Mouse (Mus musculus) intestine, postnatal 0 days (tissue): ENCODE results near the gene Gm42417. TPM values are rescaled to one million over a fixed set of nuclear protein-coding genes. Genes with fewer than 3 reads are reported as not detected.
A peak's percentile ranks its signal among the peaks of the same experiment; 100 is the strongest.
"Not testable (repeated sequence)": the region's sequence is repeated elsewhere in the genome, so short reads cannot be mapped to it uniquely, and the experiment has no call there.

Experiments used
- ATAC-seq: fragments of 200-750 bp; cut with Nextera tagmentation; 2 replicates; pipeline ENCODE4 v1.8.0; 2017; ENCODE audit warnings: mild to moderate bottlenecking, moderate TSS enrichment, moderate library complexity
- H3K27ac ChIP-seq: fragments of 300-500 bp; sonication (generic); 2 replicates; pipeline ENCODE4 v1.5.1; 2014; ENCODE audit warnings: mild to moderate bottlenecking, low read depth, low read length, moderate library complexity
- H3K27me3 ChIP-seq: fragments of 300-500 bp; sonication (generic); replicated peaks from 2 replicates; pipeline ENCODE4 v1.6.1; 2014; ENCODE audit warnings: low read length, mixed read lengths; ENCODE audit not compliant: control insufficient read depth, insufficient read depth
- H3K36me3 ChIP-seq: fragments of 300-500 bp; sonication (generic); 2 replicates; pipeline ENCODE4 v1.6.1; 2014; ENCODE audit warnings: mild to moderate bottlenecking, moderate library complexity; ENCODE audit not compliant: control insufficient read depth, insufficient read depth
- H3K4me1 ChIP-seq: fragments of 300-500 bp; sonication (generic); replicated peaks from 2 replicates; pipeline ENCODE4 v1.6.1; 2014; ENCODE audit warnings: antibody characterized with exemption, low read length, mixed read lengths; ENCODE audit not compliant: control insufficient read depth, insufficient read depth
- H3K4me2 ChIP-seq: fragments of 300-500 bp; sonication (generic); replicated peaks from 2 replicates; pipeline ENCODE4 v1.6.1; 2014; ENCODE audit warnings: low read depth, mild to moderate bottlenecking, moderate library complexity
- H3K4me3 ChIP-seq: fragments of 300-500 bp; sonication (generic); 2 replicates; pipeline ENCODE4 v1.5.1; 2014; ENCODE audit warnings: low read depth, low read length
- H3K9ac ChIP-seq: fragments of 300-500 bp; sonication (generic); 2 replicates; pipeline ENCODE4 v1.6.1; 2014; ENCODE audit warnings: mild to moderate bottlenecking, low read depth, low read length
- H3K9me3 ChIP-seq: fragments of 300-500 bp; sonication (generic); 2 replicates; pipeline ENCODE4 v1.6.1; 2016; ENCODE audit warnings: mixed run types; ENCODE audit not compliant: control insufficient read depth
- CTCF ChIP-seq: sonication (generic); IDR thresholded peaks from 2 replicates; pipeline ENCODE4 v1.5.1; 2016; ENCODE audit warnings: low read depth, mild to moderate bottlenecking, control low read depth, antibody characterized with exemption, moderate library complexity
- WGBS: fragments of 180-500 bp; shearing (Covaris S2); extraction: QIAGEN DNeasy Blood & Tissue Kit; methylation state at CpG from one replicate; pipeline ENCODE4 v1.1.7; 2014; 5-methylcytosine and 5-hydroxymethylcytosine counted together
- polyA plus RNA-seq: library from polyadenylated mRNA; unstranded; fragments of >200 nt; fragmentation: Nextera tagmentation; extraction: Ambion mirVana; gene quantifications from 2 replicates; pipeline ENCODE4 v1.2.1, GENCODE M21; 2015

The Gm42417 gene
- polyA plus RNA-seq, 1 experiment from 2014 or later: 0.22 TPM

DNA sequence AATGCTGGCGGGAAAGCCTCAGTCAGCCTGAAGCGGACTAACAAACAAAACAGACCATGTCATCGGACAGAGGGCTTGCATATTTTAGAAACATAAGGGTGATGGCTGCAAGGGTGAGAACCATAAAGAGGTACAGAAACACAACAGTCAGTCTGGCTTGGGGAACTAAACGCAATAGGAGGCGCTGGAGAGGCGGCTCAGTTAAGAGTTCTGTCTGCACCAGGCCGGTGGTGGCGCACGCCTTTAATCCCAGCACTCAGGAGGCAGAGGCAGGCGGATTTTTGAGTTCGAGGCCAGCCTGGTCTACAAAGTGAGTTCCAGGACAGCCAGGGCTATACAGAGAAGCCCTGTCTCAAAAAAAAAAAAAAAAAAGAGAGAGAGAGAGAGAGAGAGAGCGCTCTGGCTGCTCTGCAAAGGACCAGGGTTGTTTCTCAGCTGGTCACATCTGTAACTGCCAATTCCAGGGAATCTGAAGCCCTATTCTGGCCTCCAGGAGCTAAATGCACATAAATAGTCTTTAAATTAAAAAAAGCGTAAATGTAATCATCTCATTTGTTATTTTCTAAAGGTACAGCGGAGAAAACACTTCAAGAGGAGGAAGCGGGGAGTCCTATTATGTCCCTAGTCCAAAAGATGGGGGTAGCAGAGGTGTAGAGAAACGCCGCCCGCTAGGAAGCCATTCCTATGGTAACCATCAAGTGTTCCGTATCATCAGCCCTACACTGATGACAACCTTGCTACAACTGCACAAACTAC, 6.8 kb upstream of the Gm42417 start:
- 66% methylated on average over 19 of the region's 19 CpGs for WGBS
- Histone ChIP-seq H3K4me1 (no peaks in the 10 kb centered on the region), H3K9me3 (no peaks in the 10 kb centered on the region), H3K4me2 (peak overlapping the region; percentile 75), H3K9ac (peak overlapping the region; percentile 64), H3K27ac (no peak overlapping the region), H3K4me3 (peak overlapping the region; percentile 64), H3K36me3 (peaks cover 52% of the 10 kb centered on the region), H3K27me3 (no peaks in the 10 kb centered on the region)
- TF ChIP-seq CTCF: peak; percentile 40
- no peak for ATAC-seq

DNA sequence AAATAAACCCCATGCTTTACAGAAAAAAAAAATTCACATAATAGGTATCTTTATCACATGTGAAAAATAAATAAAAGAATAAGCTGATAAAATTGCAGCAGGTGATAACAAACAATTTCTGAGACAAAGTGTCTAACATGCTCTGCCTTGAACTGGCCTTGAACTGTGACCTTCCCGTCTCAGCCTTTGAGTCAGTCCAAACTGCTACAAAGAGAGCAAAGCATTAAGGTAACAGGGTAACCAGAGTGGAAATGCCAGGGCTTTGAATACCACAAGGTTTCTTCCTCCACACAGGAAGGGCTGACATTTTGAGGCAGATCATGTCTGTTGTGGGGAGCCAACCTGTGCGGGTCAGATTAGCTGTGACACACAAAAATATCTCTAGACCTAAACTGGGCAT, 6.2 kb upstream of the Gm42417 start:
- no peak overlapping the region for H3K4me2 ChIP-seq
- no peak overlapping the region for H3K9ac ChIP-seq
- no peaks in the 10 kb centered on the region for H3K9me3 ChIP-seq
- 73% methylated on average over 2 of the region's 2 CpGs for WGBS
- no peak for TF ChIP-seq CTCF
- no peak overlapping the region for H3K27ac ChIP-seq
- no peaks in the 10 kb centered on the region for H3K4me1 ChIP-seq
- no peak overlapping the region for H3K4me3 ChIP-seq
- ATAC-seq: no peak
- no peaks in the 10 kb centered on the region for H3K27me3 ChIP-seq
- peaks cover 51% of the 10 kb centered on the region for H3K36me3 ChIP-seq

DNA sequence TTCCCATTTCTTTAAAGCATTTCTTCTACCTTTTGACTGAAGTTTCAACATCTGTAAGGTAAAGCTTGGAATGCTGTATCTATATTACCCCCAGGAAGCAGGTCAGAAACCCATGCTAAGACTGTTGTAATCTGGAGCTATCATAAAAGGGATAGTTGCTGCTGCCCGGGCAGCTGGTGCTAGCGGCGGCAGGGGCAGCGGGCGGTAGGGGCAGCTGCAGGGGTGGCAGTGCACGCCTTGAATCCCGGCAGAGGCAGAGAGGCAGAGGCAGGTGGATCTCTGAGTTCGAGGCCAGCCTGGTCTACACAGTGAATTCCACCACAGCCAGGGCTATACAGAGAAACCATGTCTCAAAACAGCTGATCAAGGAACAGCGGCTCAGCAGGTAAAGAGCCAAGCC, 3.7 kb upstream of the Gm42417 start:
- Histone ChIP-seq H3K9me3 (no peaks in the 10 kb centered on the region), H3K27me3 (no peaks in the 10 kb centered on the region), H3K27ac (no peak overlapping the region), H3K4me3 (no peak overlapping the region), H3K4me2 (no peak overlapping the region), H3K4me1 (no peaks in the 10 kb centered on the region), H3K9ac (no peak overlapping the region), H3K36me3 (peaks cover 43% of the 10 kb centered on the region)
- no peak for ATAC-seq
- no peak for TF ChIP-seq CTCF
- WGBS: 78% methylated on average over 9 of the region's 9 CpGs

DNA sequence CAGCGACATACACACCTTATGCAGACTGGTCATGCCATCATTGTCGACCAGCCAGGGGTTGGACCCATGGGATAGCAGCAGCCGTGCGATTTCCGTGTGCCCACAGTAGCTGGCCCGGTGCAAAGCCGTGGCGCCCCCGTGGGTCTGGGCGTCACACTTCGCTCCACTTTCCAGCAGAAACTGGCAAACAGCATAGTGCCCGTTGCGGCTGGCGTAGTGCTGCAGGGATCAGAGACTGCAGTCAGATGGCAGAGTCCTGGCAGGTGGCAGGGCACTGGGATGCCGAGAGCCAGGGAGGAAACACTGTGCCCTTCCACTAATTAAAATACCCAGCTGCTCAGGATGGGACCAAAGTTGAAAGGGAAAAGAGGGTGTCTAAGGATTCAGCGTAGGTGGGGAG, 2.6 kb upstream of the Gm42417 start:
- H3K27ac ChIP-seq: no peak overlapping the region; the same call in 1 of the 2 replicates
- no peak for TF ChIP-seq CTCF
- H3K4me2 ChIP-seq: no peak overlapping the region
- peaks cover 43% of the 10 kb centered on the region for H3K36me3 ChIP-seq
- H3K27me3 ChIP-seq: no peaks in the 10 kb centered on the region
- ATAC-seq: no peak
- no peak overlapping the region for H3K9ac ChIP-seq
- no peak overlapping the region for H3K4me3 ChIP-seq
- 97% methylated on average over 16 of the region's 16 CpGs for WGBS
- no peaks in the 10 kb centered on the region for H3K9me3 ChIP-seq
- H3K4me1 ChIP-seq: no peaks in the 10 kb centered on the region

DNA sequence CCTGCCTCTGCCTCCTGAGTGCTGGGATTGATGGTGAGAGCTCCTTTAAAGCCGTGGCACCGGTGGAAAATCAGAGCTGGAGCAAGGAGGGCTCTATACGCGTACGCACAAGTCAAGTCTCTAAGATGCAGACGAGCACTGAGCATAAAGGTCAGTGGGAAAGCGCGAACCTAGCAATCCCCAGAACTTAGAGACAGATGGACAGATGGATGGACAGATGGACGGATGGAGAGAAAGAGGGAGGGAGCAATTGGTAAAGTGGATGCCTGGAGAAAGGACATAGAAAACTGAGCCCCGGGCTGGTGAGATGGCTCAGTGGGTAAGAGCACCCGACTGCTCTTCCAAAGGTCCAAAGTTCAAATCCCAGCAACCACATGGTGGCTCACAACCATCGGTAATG, 1.6 kb upstream of the Gm42417 start:
- no peak for TF ChIP-seq CTCF
- no peaks in the 10 kb centered on the region for H3K4me1 ChIP-seq
- no peak for ATAC-seq
- H3K27ac ChIP-seq: no peak overlapping the region
- H3K27me3 ChIP-seq: no peaks in the 10 kb centered on the region
- no peak overlapping the region for H3K4me2 ChIP-seq
- no peak overlapping the region for H3K9ac ChIP-seq
- H3K4me3 ChIP-seq: no peak overlapping the region
- H3K36me3 ChIP-seq: peaks cover 46% of the 10 kb centered on the region
- no peaks in the 10 kb centered on the region for H3K9me3 ChIP-seq
- 90% methylated on average over 12 of the region's 12 CpGs for WGBS

DNA sequence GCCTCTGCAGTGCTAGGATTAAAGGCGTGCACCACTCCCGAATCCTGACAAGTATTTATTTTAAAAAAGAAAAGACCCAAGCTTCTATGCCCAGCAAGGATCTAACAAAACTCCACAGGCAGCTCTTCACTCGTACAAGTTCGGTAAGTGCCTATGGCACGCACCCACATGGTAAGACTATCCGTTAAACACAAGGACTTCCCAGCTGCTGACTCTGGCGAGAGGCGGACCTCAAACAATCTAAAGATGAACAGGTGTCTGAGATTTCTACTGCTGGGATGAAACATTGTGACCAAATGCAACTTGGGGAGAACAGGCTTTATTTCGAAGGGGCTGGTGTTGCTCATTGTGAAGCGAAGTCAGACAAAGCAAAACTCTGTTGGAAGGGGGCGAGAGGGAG, 903 bp upstream of the Gm42417 start:
- Histone ChIP-seq H3K27me3 (no peaks in the 10 kb centered on the region), H3K9me3 (no peaks in the 10 kb centered on the region), H3K27ac (no peak overlapping the region), H3K4me1 (no peaks in the 10 kb centered on the region), H3K4me3 (no peak overlapping the region), H3K4me2 (no peak overlapping the region), H3K36me3 (peaks cover 46% of the 10 kb centered on the region), H3K9ac (no peak overlapping the region)
- no peak for TF ChIP-seq CTCF
- WGBS: 93% methylated on average over 11 of the region's 11 CpGs
- no peak for ATAC-seq

DNA sequence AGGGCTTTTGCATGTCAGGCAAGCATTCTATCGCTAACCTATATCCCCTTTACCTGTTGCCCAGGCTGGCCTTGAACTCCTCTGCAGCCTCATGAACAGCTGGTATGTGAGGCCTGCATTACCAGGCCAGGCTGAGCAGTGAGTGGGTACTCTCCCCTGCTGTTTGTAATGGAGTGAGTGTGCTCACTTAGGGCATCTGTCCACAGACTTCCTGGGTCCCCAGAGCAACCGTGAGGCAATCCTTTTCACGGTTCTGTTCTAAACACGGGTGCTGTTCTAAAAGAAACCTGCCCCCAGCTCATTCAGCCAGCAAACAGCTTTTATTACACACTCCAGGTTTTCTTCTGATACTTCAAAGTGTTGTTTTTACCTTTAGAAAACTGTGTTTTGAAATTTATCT, 502 bp downstream of the Gm42417 start:
- no peak overlapping the region; the same call in 1 of the 2 replicates for H3K9ac ChIP-seq
- ATAC-seq: no peak
- H3K4me1 ChIP-seq: no peaks in the 10 kb centered on the region; the same call in 1 of the 2 replicates
- peaks cover 43% of the 10 kb centered on the region for H3K36me3 ChIP-seq
- TF ChIP-seq CTCF: no peak
- H3K4me2 ChIP-seq: no peak overlapping the region
- no peak overlapping the region for H3K4me3 ChIP-seq
- H3K27ac ChIP-seq: 0 out of 2 replicates have a peak overlapping the region, but pooled peaks have one; percentile 21
- no peaks in the 10 kb centered on the region for H3K9me3 ChIP-seq
- H3K27me3 ChIP-seq: no peaks in the 10 kb centered on the region
- 68% methylated on average over 4 of the region's 4 CpGs for WGBS

DNA sequence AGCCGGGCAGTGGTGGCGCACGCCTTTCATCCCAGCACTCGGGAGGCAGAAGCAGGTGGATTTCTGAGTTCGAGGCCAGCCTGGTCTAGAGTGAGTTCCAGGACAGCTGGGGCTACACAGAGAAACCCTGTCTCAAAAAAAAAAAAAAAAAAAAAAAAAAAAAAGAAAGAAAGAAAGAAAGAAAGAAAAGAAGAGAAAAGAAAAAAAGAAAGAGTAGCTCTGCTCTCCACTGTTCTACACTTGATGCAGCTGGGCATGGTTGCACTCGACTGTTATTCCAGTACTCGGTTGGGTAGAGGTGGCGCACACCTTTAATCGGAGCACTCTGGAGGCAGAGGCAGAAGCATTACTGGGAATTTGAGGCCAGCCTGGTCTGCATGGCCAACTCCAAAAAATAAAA, 2.4 kb downstream of the Gm42417 start, which contains the start of gene Ankrd23:
TSS of gene Ankrd23 (minus strand) at position 101 of the 400 bp plus-strand sequence.
- H3K9ac ChIP-seq, H3K4me2 ChIP-seq, ATAC-seq, H3K27ac ChIP-seq, H3K4me3 ChIP-seq, H3K9me3 ChIP-seq, H3K4me1 ChIP-seq, H3K27me3 ChIP-seq: not testable (repeated sequence)
- WGBS: 92% methylated on average over 9 of the region's 9 CpGs
- H3K36me3 ChIP-seq: peaks cover 35% of the 10 kb centered on the region
